Mouse (Mus musculus): ENCODE data around the gene Dip2b. TPM values are rescaled to one million over a fixed set of nuclear protein-coding genes. Genes with fewer than 3 reads are reported as not detected.
A peak's percentile ranks its signal among the peaks of the same experiment; 100 is the strongest.

The Dip2b gene
- total and polyA plus RNA-seq, 3 experiments = 13.9 to 68.9 (median 15.4) TPM

DNA sequence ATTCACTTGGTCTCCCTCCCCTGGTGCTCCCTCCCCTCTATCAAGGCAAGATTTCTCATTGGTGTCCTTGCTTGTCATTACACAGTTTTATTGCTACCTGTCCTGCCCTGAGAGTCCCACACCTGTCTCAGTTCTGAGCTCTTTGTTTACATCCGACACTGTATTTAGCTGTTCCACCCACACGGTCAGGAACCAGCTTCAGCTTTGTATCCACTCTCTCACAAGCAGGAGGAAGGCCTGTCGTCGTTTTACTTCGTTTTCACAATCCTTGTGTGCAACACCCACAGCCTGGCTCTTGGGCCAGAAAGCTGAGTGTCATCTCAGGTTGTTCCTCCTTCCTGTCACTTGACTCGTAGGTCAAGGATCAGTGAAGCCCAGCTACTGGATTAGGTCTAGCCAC lies 45.4 kb downstream of the Dip2b start:
- Histone ChIP-seq H3K4me3 (ENCODE audit: control insufficient read depth in 1 of 2, insufficient read depth in 1 of 2, low read depth in 2 of 2, low read length in 2 of 2) (no peak overlapping the region), H3K4me1 (ENCODE audit: control insufficient read depth in 1 of 2, insufficient read depth in 2 of 2, low read length in 2 of 2) (peaks cover 5 to 16% of the 10 kb centered on the region in 2 experiments), H3K27me3 (ENCODE audit: control insufficient read depth in 1 of 2, insufficient read depth in 2 of 2, low read length in 2 of 2) (no peaks in the 10 kb centered on the region), H3K36me3 (ENCODE audit: control insufficient read depth in 1 of 2, insufficient read depth in 2 of 2, low read length in 2 of 2) (peaks cover 0 to 15% of the 10 kb centered on the region in 2 experiments; a peak in 2 of 4 replicates), H3K79me2 (ENCODE audit: control insufficient read depth, insufficient read depth, low read length, poor library complexity) (no peaks in the 10 kb centered on the region; the same call in none of the 2 replicates), H3K9ac (ENCODE audit: control insufficient read depth, low read depth, low read length, poor library complexity, severe bottlenecking) (no peak overlapping the region), H3K27ac (ENCODE audit: control insufficient read depth, low read depth, low read length) (no peak overlapping the region), H3K9me3 (replicated peaks; ENCODE audit: insufficient read depth, low read length) (no peaks in the 10 kb centered on the region)
- no peak for DNase-seq (ENCODE audit: low read depth, low spot score)
- no peak for TF ChIP-seq GATA1 (IDR thresholded peaks at IDR 0.05; ENCODE audit: low read depth, low read length)
- no peak for TF ChIP-seq POLR2AphosphoS5 (IDR thresholded peaks at IDR 0.05; ENCODE audit: borderline replicate concordance, low read depth, low read length)
- no peak for TF ChIP-seq MYB (IDR thresholded peaks at IDR 0.05; ENCODE audit: low read depth, low read length)
- no peak for TF ChIP-seq JUND (IDR thresholded peaks at IDR 0.05; ENCODE audit: low read depth, low read length)
- TF ChIP-seq CHD1 (IDR thresholded peaks at IDR 0.05; ENCODE audit: low read depth, low read length) = no peak
- no peak for TF ChIP-seq KAT2A (conservative IDR thresholded peaks at IDR 0.05; ENCODE audit: low read depth, low read length)
- TF ChIP-seq E2F4 (IDR thresholded peaks at IDR 0.05; ENCODE audit: borderline replicate concordance, low read depth, low read length) = no peak
- TF ChIP-seq MEF2A (IDR thresholded peaks at IDR 0.05; ENCODE audit: extremely low read depth, insufficient replicate concordance, low read depth, low read length, poor library complexity, severe bottlenecking) = no peak
- TF ChIP-seq UBTF (IDR thresholded peaks at IDR 0.05; ENCODE audit: borderline replicate concordance, insufficient read depth, low read depth, low read length) = no peak
- no peak for TF ChIP-seq MAX (IDR thresholded peaks at IDR 0.05; ENCODE audit: low read length)
- TF ChIP-seq POLR2AphosphoS2 (IDR thresholded peaks at IDR 0.05; ENCODE audit: low read length) = no peak
- TF ChIP-seq RAD21 (IDR thresholded peaks at IDR 0.05; ENCODE audit: low read depth, low read length) = no peak
- no peak for TF ChIP-seq USF2 (IDR thresholded peaks at IDR 0.05; ENCODE audit: borderline replicate concordance in 1 of 2, insufficient read depth in 1 of 2, low read depth in 1 of 2, low read length in 2 of 2)
- TF ChIP-seq MAFK (IDR thresholded peaks at IDR 0.05; ENCODE audit: borderline replicate concordance, low read depth, low read length) = no peak
- TF ChIP-seq CHD2 (IDR thresholded peaks at IDR 0.05; ENCODE audit: low read length) = no peak
- no peak for TF ChIP-seq TAL1 (IDR thresholded peaks at IDR 0.05; ENCODE audit: low read length)
- no peak for TF ChIP-seq POLR2A (IDR thresholded peaks at IDR 0.05; ENCODE audit: control insufficient read depth in 1 of 2, insufficient read depth in 1 of 2, low read depth in 1 of 2, low read length in 2 of 2, poor library complexity in 1 of 2)
- no peak for TF ChIP-seq SIN3A (IDR thresholded peaks at IDR 0.05; ENCODE audit: low read length)

DNA sequence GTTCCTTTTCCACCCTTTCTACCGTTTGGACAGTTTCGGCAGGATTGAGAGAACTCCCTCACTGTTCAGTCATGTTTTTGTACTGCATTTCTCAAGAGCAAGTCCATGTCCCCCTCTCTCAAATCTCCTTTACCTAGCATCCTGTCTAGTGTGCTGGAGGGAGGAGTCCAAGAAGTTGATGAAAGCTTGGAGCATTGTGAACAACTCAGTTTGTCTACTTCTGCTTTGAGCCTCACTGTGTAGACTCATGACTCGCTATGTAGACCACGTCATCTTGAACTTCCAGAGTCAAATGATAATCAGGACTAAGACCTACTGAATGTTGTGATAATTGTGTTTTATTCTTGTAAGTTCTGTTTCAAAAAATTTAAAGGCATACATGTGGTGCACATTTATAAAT lies 46.4 kb downstream of the Dip2b start:
- H3K4me1 ChIP-seq (ENCODE audit: control insufficient read depth in 1 of 2, insufficient read depth in 2 of 2, low read length in 2 of 2) = peaks cover 5 to 13% of the 10 kb centered on the region in 2 experiments
- no peaks in the 10 kb centered on the region for H3K27me3 ChIP-seq (ENCODE audit: control insufficient read depth in 1 of 2, insufficient read depth in 2 of 2, low read length in 2 of 2)
- H3K79me2 ChIP-seq (ENCODE audit: control insufficient read depth, insufficient read depth, low read length, poor library complexity) = no peaks in the 10 kb centered on the region; the same call in 1 of the 2 replicates
- H3K36me3 ChIP-seq (ENCODE audit: control insufficient read depth in 1 of 2, insufficient read depth in 2 of 2, low read length in 2 of 2) = peaks cover 0 to 14% of the 10 kb centered on the region in 2 experiments; a peak in 2 of 4 replicates
- H3K4me3 ChIP-seq (ENCODE audit: control insufficient read depth in 1 of 2, insufficient read depth in 1 of 2, low read depth in 2 of 2, low read length in 2 of 2) = no peak overlapping the region
- H3K9me3 ChIP-seq (replicated peaks; ENCODE audit: insufficient read depth, low read length) = no peaks in the 10 kb centered on the region
- no peak for TF ChIP-seq ZKSCAN1 (IDR thresholded peaks at IDR 0.05; ENCODE audit: low read depth, low read length)
- no peak for TF ChIP-seq CTCF (IDR thresholded peaks at IDR 0.05 in 2 of 3, conservative IDR thresholded peaks at IDR 0.05 in 1 of 3; ENCODE audit: control insufficient read depth in 1 of 3, insufficient read depth in 1 of 3, low read depth in 2 of 3, low read length in 3 of 3, poor library complexity in 1 of 3, severe bottlenecking in 1 of 3)
- TF ChIP-seq RCOR1 (IDR thresholded peaks at IDR 0.05; ENCODE audit: low read depth, low read length) = no peak
- no peak for TF ChIP-seq CHD2 (IDR thresholded peaks at IDR 0.05; ENCODE audit: low read length)
- no peak for TF ChIP-seq MAZ (IDR thresholded peaks at IDR 0.05; ENCODE audit: low read depth, low read length)
- TF ChIP-seq POLR2A (IDR thresholded peaks at IDR 0.05; ENCODE audit: control insufficient read depth in 1 of 2, insufficient read depth in 1 of 2, low read depth in 1 of 2, low read length in 2 of 2, poor library complexity in 1 of 2) = no peak
- no peak for TF ChIP-seq RAD21 (IDR thresholded peaks at IDR 0.05; ENCODE audit: low read depth, low read length)
- TF ChIP-seq TAL1 (IDR thresholded peaks at IDR 0.05; ENCODE audit: low read length) = no peak
- no peak overlapping the region for H3K9ac ChIP-seq (ENCODE audit: control insufficient read depth, low read depth, low read length, poor library complexity, severe bottlenecking)
- peak; percentile 59 for DNase-seq (ENCODE audit: low read depth, low spot score)
- no peak overlapping the region for H3K27ac ChIP-seq (ENCODE audit: control insufficient read depth, low read depth, low read length)
